Mouse (Mus musculus): ENCODE measurements around the gene Tgif1.

- TF ChIP-seq CTCF (IDR thresholded peaks at IDR 0.05; ENCODE audit: low read depth, low read length) (no peak), POLR2A (IDR thresholded peaks at IDR 0.05; ENCODE audit: extremely low read depth, insufficient read depth, low read length) (no peak)
Measured at GRCm38 (mm10) chr17:70871676-70872075, 18.3 kb upstream of the Tgif1 start.

Measured in liver, adult 2 months (tissue).